Mouse (Mus musculus) 3134 (cell line): ENCODE results near the gene Bbs2.
A peak's percentile ranks its signal among the peaks of the same experiment; 100 is the strongest.

Experiments used
- DNase-seq: peaks from one replicate; pipeline ENCODE4 v3.0.0-alpha.2; 2011; ENCODE audit warnings: low spot score; ENCODE audit not compliant: insufficient read length; ENCODE audit errors: extremely low read depth

Gene Bbs2

DNA sequence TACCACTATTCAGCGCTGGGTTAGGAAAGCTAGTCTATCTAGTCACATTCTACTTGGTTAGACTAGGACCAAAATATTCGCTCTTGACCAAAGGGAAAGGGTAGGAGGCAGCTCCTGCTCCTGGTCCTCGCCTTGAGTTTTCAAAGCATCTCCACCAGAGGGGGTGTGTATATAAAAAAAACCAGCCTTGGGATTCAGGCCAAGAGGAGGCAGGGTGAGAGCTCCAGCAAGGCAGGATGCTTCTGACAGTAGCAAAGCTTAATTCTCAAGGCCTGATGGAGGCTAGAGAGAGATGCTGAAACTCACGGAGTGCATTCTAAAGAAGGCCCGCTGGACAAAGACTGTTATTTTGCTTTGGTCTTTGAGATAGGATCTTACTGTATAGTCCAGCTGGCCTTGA is 5.4 kb upstream of the Bbs2 start:
- no peak for DNase-seq

- no peak for DNase-seq
These were observed 268 bp upstream of the Bbs2 start for GRCm38 (mm10) chr8:94098996-94099395.

DNA sequence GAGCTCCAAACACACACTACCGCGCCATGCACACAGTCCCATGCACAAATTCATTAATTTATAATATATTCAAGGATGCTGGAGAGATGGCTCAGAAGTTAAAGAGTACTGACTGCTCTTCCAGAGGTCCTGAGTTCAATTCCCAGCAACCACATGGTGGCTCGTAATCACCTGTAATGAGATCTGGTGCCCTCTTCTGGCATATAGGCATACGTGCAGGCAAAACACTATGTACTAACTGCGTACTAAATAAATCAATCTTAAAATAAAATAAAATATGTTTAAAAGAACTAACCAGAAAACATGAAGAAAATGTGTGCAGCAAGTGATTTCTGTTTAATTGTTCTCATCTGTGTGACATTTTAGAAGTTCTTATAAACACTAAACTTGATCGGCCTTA is 4.4 kb downstream of the Bbs2 start:
- DNase-seq, result no peak

- DNase-seq, result no peak
These were observed 5.9 kb downstream of the Bbs2 start for GRCm38 (mm10) chr8:94092848-94093247.

DNA sequence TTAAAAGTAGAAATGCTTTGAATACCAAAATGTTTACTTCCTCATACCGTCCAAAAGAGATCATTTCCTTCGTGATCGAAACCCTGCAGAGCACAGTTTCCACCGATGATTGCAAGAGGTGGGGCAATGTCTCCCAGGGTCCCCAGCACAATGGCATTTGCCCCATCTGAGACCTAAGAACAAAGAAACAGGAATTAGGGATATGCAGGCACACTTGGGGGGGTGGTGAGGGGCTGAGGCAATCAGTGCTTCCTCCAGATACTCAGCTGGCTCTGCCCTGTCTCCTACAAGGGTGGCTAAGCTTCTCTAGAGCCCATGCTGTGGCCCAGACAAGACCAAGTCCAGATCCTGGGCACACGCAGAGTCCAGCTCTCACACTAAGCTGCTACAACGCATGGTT is 9.0 kb downstream of the Bbs2 start:
- no peak for DNase-seq

DNA sequence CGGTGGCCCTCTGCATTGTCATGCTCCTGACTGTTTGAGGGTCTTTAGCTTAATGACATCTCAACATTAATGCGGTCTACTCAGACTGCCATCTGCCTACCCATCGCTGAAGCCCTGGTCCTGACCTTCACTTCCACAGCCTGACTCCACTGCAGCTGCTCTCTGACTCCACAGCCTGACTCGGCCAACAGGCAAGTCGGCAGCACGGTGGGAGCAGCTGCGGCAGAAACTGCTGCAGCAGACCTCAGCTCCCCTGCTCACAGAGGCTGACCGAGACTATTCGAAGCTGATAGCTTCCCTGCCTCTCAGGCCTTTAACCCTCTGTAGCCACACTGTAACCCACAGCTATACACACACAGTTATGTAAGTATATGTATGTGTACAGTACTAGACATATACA is 10.8 kb downstream of the Bbs2 start:
- no peak for DNase-seq

DNA sequence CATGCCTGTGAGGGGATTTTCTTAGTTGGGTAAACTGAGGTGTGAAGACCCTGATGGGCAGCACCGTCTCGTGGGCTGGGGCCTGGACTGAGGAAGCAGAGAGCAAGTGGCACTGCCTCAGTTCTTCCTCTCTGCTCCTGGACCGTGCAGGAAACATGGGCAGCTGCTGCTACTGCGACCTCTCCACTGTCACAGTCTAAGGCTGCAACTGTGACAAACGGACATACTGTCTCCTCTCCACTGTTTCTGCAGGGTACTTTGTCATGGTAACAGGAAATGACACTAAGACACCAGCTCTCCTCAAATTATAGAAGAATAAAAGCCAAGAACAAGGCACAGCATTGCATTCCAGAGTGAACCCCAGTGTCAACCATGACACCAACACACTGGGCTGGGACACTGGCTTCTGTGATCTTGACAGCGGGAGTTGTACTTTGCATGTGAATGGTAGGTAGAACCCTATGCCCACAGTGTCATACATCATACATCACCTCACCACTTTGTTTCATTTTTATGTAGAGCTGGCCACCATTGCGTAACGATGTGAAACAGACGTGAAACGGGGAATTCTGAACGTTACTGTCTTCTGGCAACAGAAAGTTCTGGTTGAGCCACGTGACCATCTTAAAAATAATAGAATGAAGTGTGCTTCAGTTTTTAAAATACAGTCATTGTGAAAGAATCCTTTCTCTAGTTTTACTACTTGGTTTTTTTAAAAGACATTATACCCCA is 22.1 kb downstream of the Bbs2 start:
- DNase-seq, result no peak

GRCm38 (mm10) chr8:94068793-94069192 is 29.9 kb downstream of the Bbs2 start:
- no peak for DNase-seq

GRCm38 (mm10) chr8:94066121-94066863 is 32.4 kb downstream of the Bbs2 start:
- no peak for DNase-seq

GRCm38 (mm10) chr8:94057157-94057854 is 41.4 kb downstream of the Bbs2 start:
- no peak for DNase-seq

DNA sequence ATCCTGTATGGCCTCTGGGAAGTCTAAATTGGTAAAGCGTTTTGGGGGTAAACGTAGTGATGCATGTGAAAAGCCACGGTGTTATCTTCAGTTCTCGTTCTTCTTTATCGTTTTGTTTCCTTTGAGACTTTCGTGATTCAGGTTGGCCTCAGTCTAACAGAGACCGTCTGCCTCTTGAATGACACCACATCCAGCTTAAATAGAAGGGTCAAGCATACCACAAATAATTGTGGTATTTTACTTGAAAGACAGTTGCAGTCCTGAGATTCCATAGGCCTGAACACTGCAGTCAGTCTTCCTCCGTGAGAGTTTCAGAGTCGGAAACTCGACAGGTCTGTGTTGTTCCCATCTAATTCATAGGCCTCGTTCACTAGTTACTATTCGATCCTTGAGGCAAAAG is 46.0 kb downstream of the Bbs2 start:
- DNase-seq, result peak; percentile 24

DNA sequence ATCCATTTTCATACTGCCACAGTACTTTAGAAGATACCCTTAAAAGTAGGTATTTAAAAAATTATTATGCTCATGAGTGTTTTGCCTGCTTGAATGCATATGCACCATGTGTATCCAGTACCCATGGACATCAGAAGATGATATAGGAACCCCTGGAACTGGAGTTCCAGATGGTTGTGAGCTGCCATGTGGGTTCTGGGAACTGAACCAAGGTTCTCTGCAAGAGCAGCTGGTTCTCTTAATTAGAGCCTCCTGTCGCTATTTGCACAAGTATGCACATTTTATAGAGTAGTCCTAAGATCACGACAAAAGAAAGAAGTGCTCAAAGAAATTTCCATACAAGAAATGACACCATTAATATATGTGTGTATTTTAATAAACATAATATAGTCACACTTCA is 50.9 kb downstream of the Bbs2 start:
- DNase-seq, result no peak

- no peak for DNase-seq
These were observed 60.9 kb downstream of the Bbs2 start for GRCm38 (mm10) chr8:94037806-94038205.

DNA sequence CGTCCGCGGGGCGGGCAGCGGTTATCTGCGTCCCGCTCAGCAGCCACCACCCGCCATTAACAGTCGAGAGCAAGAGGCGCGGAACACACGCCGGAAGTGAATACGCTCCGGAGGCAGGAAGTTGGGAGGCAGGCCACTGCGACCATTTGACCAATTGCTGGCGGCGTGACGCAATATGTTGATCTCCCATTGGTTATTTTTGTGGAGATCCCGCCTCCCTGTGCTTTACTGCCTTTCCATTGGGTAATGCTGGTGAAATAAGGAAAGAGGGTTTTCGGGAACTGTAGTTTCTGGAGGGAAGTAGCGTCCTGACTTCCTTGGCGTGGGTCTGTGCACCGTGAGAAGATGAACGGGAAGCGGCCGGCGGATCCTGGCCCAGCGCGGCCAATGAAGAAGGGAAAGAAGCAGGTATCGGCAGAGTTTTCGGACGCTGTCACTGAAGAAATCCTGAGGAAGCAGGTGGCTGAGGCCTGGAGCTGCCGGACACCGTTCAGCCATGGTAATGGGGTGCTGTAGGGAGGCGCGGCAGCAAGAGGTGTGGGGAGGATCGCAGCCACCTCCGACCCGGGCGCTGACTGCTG is 61.7 kb downstream of the Bbs2 start, which contains the start of the genes Nudt21 and Ogfod1:
Gene Nudt21, minus strand, starts transcription at position 88 of the 581 bp plus-strand sequence.
Gene Ogfod1, plus strand, starts transcription at position 255 of the 581 bp plus-strand sequence.
- DNase-seq, result peak; percentile 94

DNA sequence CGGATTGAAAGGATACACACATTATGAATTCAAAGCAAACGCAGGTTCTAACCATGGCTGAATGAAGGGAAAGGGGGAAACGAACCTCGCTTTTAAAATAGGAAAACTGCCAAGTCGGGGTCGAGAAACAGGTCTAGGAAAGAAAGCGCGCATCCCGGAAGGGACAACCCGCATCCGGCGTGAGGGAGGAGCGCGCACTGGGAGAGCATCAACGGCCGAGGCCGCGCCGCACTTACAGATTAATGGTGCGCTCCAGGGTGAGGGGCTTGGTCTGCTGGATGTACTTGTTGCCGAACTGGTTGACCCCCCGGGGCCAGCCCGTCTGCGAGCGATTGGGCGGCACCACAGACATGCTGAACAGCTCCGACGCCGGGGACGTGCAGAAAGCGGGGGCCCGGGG is 62.2 kb downstream of the Bbs2 start:
- DNase-seq, result peak; percentile 84

DNA sequence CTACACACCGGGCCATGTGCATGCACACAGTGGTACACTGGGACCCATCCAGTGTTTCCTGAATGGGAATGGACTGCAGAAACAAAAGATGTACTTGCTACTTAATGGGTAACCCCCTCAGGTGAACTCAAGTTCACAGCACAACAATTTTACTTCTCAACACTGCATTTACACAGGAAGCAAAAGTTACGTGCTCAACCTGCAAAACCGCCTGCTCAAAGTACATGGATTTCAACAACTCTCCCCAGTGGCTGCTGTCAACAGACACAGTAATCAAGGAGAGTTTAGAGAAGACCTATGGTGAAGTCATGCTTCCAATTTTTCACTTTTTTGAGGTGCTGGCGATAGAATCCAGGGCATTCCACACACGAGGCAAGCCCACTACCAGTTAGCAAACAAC is 63.5 kb downstream of the Bbs2 start:
- DNase-seq, result no peak

DNA sequence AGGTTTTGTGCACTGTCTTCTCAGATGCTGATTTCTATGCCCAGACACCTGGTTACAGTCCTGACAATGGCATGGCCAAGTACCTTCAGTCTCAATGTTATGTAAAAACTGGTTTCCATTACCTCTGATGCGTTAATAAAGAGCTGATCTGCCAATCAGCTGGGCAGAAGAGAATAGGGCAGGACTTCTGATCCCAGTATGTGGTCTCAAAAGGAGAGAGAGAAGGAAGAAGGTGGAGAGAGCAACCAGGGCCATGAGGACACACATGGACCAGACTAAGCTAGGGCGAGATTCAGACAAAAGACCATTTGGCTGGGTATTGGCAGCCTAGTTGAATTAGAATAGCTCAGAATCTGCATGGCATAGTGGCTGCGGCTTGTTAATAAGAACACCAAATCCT is 65.1 kb downstream of the Bbs2 start:
- no peak for DNase-seq

- no peak for DNase-seq
These were observed 69.0 kb downstream of the Bbs2 start for GRCm38 (mm10) chr8:94029701-94030100.

DNA sequence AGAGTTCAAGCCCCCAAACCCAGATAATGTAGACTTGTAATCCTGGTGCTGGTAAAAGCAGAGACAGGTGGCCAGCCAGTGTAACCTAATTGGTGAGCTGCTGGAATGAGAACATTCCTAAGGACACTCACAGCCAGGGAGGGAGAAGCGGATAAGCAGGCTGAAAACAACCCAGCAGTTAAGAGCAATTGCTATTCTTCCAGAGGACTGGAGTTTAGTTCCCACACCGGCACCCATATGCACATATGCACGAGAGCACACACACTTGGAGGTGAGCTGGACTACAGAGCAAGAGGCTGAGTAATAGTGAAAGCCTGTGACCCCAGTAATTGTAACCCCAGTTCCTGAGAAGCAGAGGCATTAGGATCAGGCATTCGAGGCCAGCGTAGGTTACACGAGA is 74.8 kb downstream of the Bbs2 start:
- no peak for DNase-seq
